Mouse (Mus musculus) frontal cortex, adult 2 months (tissue): ENCODE results near the gene Fancb. TPM values are rescaled to one million over a fixed set of nuclear protein-coding genes. Genes with fewer than 3 reads are reported as not detected.
A peak's percentile ranks its signal among the peaks of the same experiment; 100 is the strongest.

ENCODE experiments used
- DNase-seq, 2 experiments: peaks; one replicate each; pipeline ENCODE4 v3.0.0; 2022; ENCODE audit warnings: low spot score in 1 of 2; ENCODE audit errors: extremely low spot score in 1 of 2
- polyA plus RNA-seq: library from polyadenylated mRNA; depleted of rRNA; stranded (reverse); fragments of >200 nt; gene quantifications from 2 replicates; pipeline ENCODE4 v1.2.3, GENCODE M21; 2012; rRNA removed

Fancb gene
- 1.1 and 1.4 TPM in 2 replicates for polyA plus RNA-seq

GRCm38 (mm10) chrX:164980193-164980775, at the start of gene Fancb, which contains the start of gene Mospd2:
Fancb (plus strand) TSS chrX:164980592.
Mospd2 (minus strand) TSS chrX:164980375.
- peak; percentile 84 to 88 for DNase-seq

- DNase-seq: no peak
Measured at GRCm38 (mm10) chrX:164941540-164941939, 38.9 kb upstream of the Fancb start.

- peak in 1 of 2 experiments; percentile 16 for DNase-seq
Measured at GRCm38 (mm10) chrX:164951858-164952576, 28.4 kb upstream of the Fancb start.

GRCm38 (mm10) chrX:164952601-164953375, 27.6 kb upstream of the Fancb start:
- no peak for DNase-seq

GRCm38 (mm10) chrX:164965750-164966448, 14.5 kb upstream of the Fancb start:
- DNase-seq: no peak

GRCm38 (mm10) chrX:164971206-164971605, 9.2 kb upstream of the Fancb start:
- no peak for DNase-seq

GRCm38 (mm10) chrX:164978866-164979265, 1.5 kb upstream of the Fancb start:
- no peak for DNase-seq

GRCm38 (mm10) chrX:165003141-165003540, 22.7 kb downstream of the Fancb start:
- DNase-seq: no peak

GRCm38 (mm10) chrX:165004779-165005324, 24.5 kb downstream of the Fancb start, which contains the start of gene Gm17604:
Gm17604 (minus strand) TSS chrX:165004829.
- DNase-seq: no peak

Other genes starting within 250 kb of the Fancb start
- gene Mospd2, start 217 bp upstream of the Fancb start, polyA plus RNA-seq: 12.3 and 16.4 TPM in 2 replicates
- not detected in 2 replicates for gene Gm17604, start 24.2 kb downstream of the Fancb start, polyA plus RNA-seq